Mouse (Mus musculus) limb, embryonic 15.5 days (tissue): ENCODE measurements at regions not wholly inside any gene's neighbourhood (a gene's known extent, or its start where the extent isn't known, plus 50 kb on each side); places are given as distances from the start of the nearest gene placed in this dataset.

Experiments used
- ATAC-seq: fragments of 200-750 bp; cut with Nextera tagmentation; 2 replicates; pipeline ENCODE4 v1.8.0; 2017; ENCODE audit warnings: low read depth, moderate TSS enrichment; ENCODE audit not compliant: insufficient number of reproducible peaks, low FRiP score, low TSS enrichment
- H3K27ac ChIP-seq: fragments of 300-500 bp; sonication (generic); 2 replicates; pipeline ENCODE4 v1.5.1; 2015; ENCODE audit warnings: moderate library complexity, mild to moderate bottlenecking, inconsistent platforms
- H3K27me3 ChIP-seq: fragments of 300-500 bp; sonication (generic); 2 replicates; pipeline ENCODE4 v1.6.1; 2015; ENCODE audit warnings: inconsistent platforms
- H3K36me3 ChIP-seq: fragments of 300-500 bp; sonication (generic); 2 replicates; pipeline ENCODE4 v1.6.1; 2015; ENCODE audit warnings: inconsistent platforms
- H3K4me1 ChIP-seq: fragments of 300-500 bp; sonication (generic); 2 replicates; pipeline ENCODE4 v1.6.1; 2015; ENCODE audit warnings: inconsistent platforms
- H3K4me2 ChIP-seq: fragments of 300-500 bp; sonication (generic); 2 replicates; pipeline ENCODE4 v1.6.1; 2015; ENCODE audit warnings: mild to moderate bottlenecking, inconsistent platforms
- H3K4me3 ChIP-seq: fragments of 300-500 bp; sonication (generic); 2 replicates; pipeline ENCODE4 v1.5.1; 2015; ENCODE audit warnings: mild to moderate bottlenecking, inconsistent platforms
- H3K9ac ChIP-seq: fragments of 300-500 bp; sonication (generic); 2 replicates; pipeline ENCODE4 v1.6.1; 2015; ENCODE audit warnings: inconsistent platforms
- H3K9me3 ChIP-seq: fragments of 300-500 bp; sonication (generic); 2 replicates; pipeline ENCODE4 v1.6.1; 2016; ENCODE audit warnings: inconsistent platforms
- WGBS: fragments of 180-500 bp; shearing (Covaris S2); methylation state at CpG from one replicate; pipeline ENCODE4 v1.1.7; 2015; 5-methylcytosine and 5-hydroxymethylcytosine counted together

DNA sequence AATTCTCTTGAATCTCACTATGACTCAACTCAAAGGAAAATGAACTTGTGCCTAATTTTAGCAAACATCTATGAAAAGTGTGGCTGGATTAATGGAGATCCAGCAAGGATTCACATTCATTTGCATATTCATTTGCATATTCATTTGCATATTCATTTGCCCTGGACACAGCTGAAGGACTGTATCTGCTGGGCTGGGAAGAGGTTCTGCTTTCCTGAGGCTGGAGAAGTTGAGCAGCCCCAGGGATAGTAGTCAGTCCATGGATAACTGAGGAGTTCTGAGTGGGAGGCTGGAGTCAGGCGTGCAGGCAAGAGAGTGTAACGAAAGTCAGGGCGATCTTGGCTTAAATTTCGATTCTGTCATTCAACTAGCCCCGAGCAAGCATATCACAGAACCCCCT is 164.3 kb upstream of the Tmpo start:
- WGBS = 72% methylated on average over 5 of the region's 5 CpGs
- no peak overlapping the region for H3K4me2 ChIP-seq
- no peak overlapping the region for H3K27ac ChIP-seq
- H3K36me3 ChIP-seq = no peaks in the 10 kb centered on the region
- H3K9ac ChIP-seq = no peak overlapping the region
- no peaks in the 10 kb centered on the region for H3K4me1 ChIP-seq
- no peaks in the 10 kb centered on the region for H3K27me3 ChIP-seq
- no peaks in the 10 kb centered on the region for H3K9me3 ChIP-seq
- H3K4me3 ChIP-seq = no peak overlapping the region
- ATAC-seq = no peak

DNA sequence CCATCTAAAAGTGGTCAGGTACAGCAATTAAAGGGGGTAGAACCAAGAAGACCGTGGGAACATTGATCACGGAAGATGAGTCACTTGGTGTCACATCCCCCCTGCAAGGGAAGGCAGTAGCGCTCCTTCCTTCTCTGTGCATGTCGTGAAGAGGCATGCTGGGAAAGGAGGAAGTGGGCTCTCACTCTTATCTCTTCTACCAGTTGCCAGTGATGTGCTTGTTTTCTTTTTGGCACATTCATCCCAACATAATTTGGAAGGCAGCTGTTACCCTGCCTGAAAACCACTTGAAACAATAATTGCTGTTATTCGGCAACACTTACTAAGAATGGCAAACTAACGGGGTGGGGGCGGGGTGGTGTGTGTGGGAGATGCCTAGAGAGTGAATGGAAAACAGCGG is 161.0 kb upstream of the Tmpo start:
- no peaks in the 10 kb centered on the region for H3K9me3 ChIP-seq
- H3K4me3 ChIP-seq = no peak overlapping the region
- no peak overlapping the region for H3K27ac ChIP-seq
- no peak for ATAC-seq
- no peak overlapping the region for H3K9ac ChIP-seq
- no peak overlapping the region for H3K4me2 ChIP-seq
- no peaks in the 10 kb centered on the region for H3K36me3 ChIP-seq
- H3K27me3 ChIP-seq = no peaks in the 10 kb centered on the region
- WGBS = 84% methylated on average over 8 of the region's 8 CpGs
- H3K4me1 ChIP-seq = no peaks in the 10 kb centered on the region

- Histone ChIP-seq H3K27me3 (no peaks in the 10 kb centered on the region), H3K36me3 (no peaks in the 10 kb centered on the region), H3K9me3 (no peaks in the 10 kb centered on the region), H3K4me1 (no peaks in the 10 kb centered on the region), H3K9ac (no peak overlapping the region), H3K27ac (no peak overlapping the region), H3K4me3 (no peak overlapping the region), H3K4me2 (no peak overlapping the region)
- WGBS = 92% methylated on average over 3 of the region's 3 CpGs
- no peak for ATAC-seq
Measured at GRCm38 (mm10) chr10:91339361-91339760, 158.2 kb upstream of the Tmpo start.

GRCm38 (mm10) chr10:91326661-91327312 is 145.7 kb upstream of the Tmpo start:
- Histone ChIP-seq H3K9me3 (no peaks in the 10 kb centered on the region), H3K27me3 (no peaks in the 10 kb centered on the region), H3K27ac (no peak overlapping the region), H3K36me3 (no peaks in the 10 kb centered on the region), H3K4me2 (no peak overlapping the region), H3K9ac (no peak overlapping the region), H3K4me3 (no peak overlapping the region), H3K4me1 (no peaks in the 10 kb centered on the region)
- ATAC-seq = no peak
- WGBS = 28% methylated on average over 12 of the region's 12 CpGs

GRCm38 (mm10) chr10:91326144-91326655 is 145.1 kb upstream of the Tmpo start:
- no peak for ATAC-seq
- Histone ChIP-seq H3K4me3 (no peak overlapping the region), H3K4me1 (no peaks in the 10 kb centered on the region), H3K27me3 (no peaks in the 10 kb centered on the region), H3K27ac (no peak overlapping the region), H3K36me3 (no peaks in the 10 kb centered on the region), H3K9me3 (no peaks in the 10 kb centered on the region), H3K9ac (no peak overlapping the region), H3K4me2 (no peak overlapping the region)
- WGBS = 73% methylated on average over 8 of the region's 8 CpGs

GRCm38 (mm10) chr10:91321226-91321625 is 140.1 kb upstream of the Tmpo start:
- no peak overlapping the region for H3K4me2 ChIP-seq
- H3K27me3 ChIP-seq = no peaks in the 10 kb centered on the region
- H3K9ac ChIP-seq = no peak overlapping the region
- H3K4me1 ChIP-seq = no peaks in the 10 kb centered on the region
- H3K9me3 ChIP-seq = no peaks in the 10 kb centered on the region
- no peaks in the 10 kb centered on the region for H3K36me3 ChIP-seq
- no peak for ATAC-seq
- WGBS = 78% methylated on average over 4 of the region's 4 CpGs
- H3K27ac ChIP-seq = no peak overlapping the region
- no peak overlapping the region for H3K4me3 ChIP-seq

GRCm38 (mm10) chr10:91319442-91320112 is 138.5 kb upstream of the Tmpo start:
- H3K4me3 ChIP-seq = no peak overlapping the region
- 80% methylated on average over 10 of the region's 10 CpGs for WGBS
- no peaks in the 10 kb centered on the region for H3K36me3 ChIP-seq
- H3K27me3 ChIP-seq = no peaks in the 10 kb centered on the region
- H3K4me1 ChIP-seq = no peaks in the 10 kb centered on the region
- H3K9ac ChIP-seq = no peak overlapping the region
- no peaks in the 10 kb centered on the region for H3K9me3 ChIP-seq
- H3K4me2 ChIP-seq = no peak overlapping the region
- no peak overlapping the region for H3K27ac ChIP-seq
- ATAC-seq = no peak

DNA sequence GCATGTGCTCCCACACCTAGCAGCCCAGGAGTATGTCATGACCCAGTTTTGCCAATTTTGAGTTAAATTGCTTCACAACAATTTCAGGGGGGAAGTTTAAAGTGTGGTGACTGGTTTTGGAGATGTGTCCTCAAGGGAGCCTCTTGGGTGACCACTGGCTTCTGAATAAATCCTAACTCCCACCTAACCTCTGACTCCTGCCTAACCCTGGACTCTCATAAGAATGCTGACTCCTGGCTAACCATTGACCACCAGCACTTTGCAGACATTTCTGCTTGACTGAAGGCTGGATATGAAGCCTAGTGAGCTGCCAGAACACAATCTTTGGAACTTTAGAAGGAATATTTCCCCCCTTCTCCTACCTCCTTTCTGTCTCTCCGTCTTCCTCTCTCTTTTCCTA is 133.3 kb upstream of the Tmpo start:
- H3K4me3 ChIP-seq = no peak overlapping the region
- no peaks in the 10 kb centered on the region for H3K4me1 ChIP-seq
- H3K9ac ChIP-seq = no peak overlapping the region
- H3K27ac ChIP-seq = no peak overlapping the region
- no peaks in the 10 kb centered on the region for H3K27me3 ChIP-seq
- H3K9me3 ChIP-seq = no peaks in the 10 kb centered on the region
- 74% methylated on average over 1 of the region's 1 CpGs for WGBS
- no peak overlapping the region for H3K4me2 ChIP-seq
- no peaks in the 10 kb centered on the region for H3K36me3 ChIP-seq
- ATAC-seq = no peak

- 46% methylated on average over 3 of the region's 3 CpGs for WGBS
- Histone ChIP-seq H3K4me1 (no peaks in the 10 kb centered on the region), H3K4me3 (no peak overlapping the region), H3K4me2 (no peak overlapping the region), H3K27ac (no peak overlapping the region), H3K9ac (no peak overlapping the region), H3K27me3 (no peaks in the 10 kb centered on the region), H3K36me3 (no peaks in the 10 kb centered on the region), H3K9me3 (no peaks in the 10 kb centered on the region)
- no peak for ATAC-seq
Measured at GRCm38 (mm10) chr10:91313316-91313715, 132.2 kb upstream of the Tmpo start.

DNA sequence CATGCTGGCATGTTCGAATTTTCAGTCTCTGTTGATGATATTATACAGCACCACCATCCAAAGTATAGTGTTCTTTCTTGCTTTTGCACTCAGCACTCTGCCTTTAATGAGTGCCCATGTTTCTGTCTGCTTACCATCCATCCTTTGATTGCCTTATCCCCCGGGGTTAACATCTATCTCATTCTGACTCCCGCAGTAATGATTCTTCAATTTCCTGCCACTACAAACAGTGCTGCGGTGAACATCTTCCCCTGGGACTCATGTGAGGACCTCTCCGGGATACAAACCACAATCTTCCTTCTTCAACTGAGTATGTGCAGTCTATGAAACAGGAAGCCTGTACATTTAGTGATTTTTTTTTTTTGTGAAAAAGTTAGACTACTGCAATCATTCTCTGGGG is 131.8 kb upstream of the Tmpo start:
- no peak for ATAC-seq

DNA sequence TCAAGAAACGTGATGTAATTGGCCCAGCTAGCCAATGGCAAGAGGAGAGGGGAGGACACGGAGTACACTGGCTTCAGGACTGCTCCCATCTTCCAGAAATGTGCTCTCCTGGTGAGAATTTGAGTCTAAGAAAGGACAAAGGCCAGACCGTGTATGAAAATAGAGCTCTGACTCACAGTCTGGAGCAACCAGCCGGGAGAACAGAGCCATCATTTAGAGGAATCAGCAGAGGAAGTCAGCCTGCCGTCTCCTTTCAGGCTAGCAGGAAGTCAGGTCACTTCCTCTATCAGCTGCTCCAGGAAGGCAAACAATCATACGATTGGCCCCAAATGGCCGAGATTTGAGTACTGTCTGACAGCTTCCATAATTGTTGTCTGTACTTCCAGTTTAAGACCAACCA is 119.0 kb upstream of the Tmpo start:
- Histone ChIP-seq H3K9ac (no peak overlapping the region), H3K9me3 (no peaks in the 10 kb centered on the region), H3K4me1 (0 out of 2 replicates have a peak, but pooled peaks cover 2% of the 10 kb centered on the region), H3K4me2 (no peak overlapping the region), H3K27ac (no peak overlapping the region), H3K4me3 (no peak overlapping the region), H3K36me3 (no peaks in the 10 kb centered on the region), H3K27me3 (no peaks in the 10 kb centered on the region)
- WGBS = 64% methylated on average over 7 of the region's 7 CpGs
- ATAC-seq = no peak

More for the DNA sequence above, 131.8 kb upstream of the Tmpo start:
- WGBS = 65% methylated on average over 5 of the region's 5 CpGs
- Histone ChIP-seq H3K27me3 (no peaks in the 10 kb centered on the region), H3K4me1 (no peaks in the 10 kb centered on the region), H3K36me3 (no peaks in the 10 kb centered on the region), H3K9ac (no peak overlapping the region), H3K27ac (no peak overlapping the region), H3K9me3 (no peaks in the 10 kb centered on the region), H3K4me3 (no peak overlapping the region), H3K4me2 (no peak overlapping the region)

DNA sequence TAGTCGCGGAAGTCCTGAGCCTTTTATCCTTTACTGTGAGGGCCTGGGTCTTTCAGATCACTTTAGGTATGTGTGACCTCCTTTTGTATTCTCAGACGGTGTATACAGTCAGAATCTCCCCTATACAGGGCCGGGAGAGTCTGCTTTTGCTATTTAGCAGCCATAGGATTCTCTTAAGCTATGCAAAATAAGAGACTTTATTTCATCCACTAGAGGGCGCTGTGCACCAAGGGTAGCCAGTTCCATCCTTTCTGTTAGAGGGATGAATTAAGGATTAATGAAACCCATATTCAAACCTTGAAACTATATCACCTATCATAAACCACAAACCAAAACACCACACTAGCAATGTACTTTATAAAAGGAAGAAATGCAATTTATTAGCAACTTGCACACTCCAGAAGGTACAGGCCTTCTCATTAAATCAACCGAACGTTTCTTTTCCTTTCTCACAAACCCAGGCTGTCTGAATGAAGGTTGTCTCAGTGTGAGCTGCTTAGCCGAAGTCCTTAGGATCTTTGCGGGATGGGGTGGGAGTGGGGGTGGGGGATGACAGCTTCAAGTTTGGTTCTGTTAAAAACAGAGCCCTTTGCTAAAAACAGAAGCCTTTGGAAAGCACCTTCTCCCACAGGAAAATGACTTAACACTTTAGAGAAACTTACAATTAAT is 116.8 kb upstream of the Tmpo start:
- ATAC-seq = peak; percentile 30; the same call in 1 of the 2 replicates
- Histone ChIP-seq H3K27ac (no peak overlapping the region), H3K4me2 (no peak overlapping the region), H3K27me3 (no peaks in the 10 kb centered on the region), H3K9me3 (no peaks in the 10 kb centered on the region), H3K4me1 (0 out of 2 replicates have a peak, but pooled peaks cover 2% of the 10 kb centered on the region), H3K9ac (no peak overlapping the region), H3K36me3 (no peaks in the 10 kb centered on the region), H3K4me3 (no peak overlapping the region)
- WGBS = 23% methylated on average over 9 of the region's 9 CpGs
